Mouse (Mus musculus) layer of hippocampus, adult 2 months (tissue): ENCODE results near the gene Btbd9. TPM values are rescaled to one million over a fixed set of nuclear protein-coding genes. Genes with fewer than 3 reads are reported as not detected.
"Not testable (repeated sequence)": the region's sequence is repeated elsewhere in the genome, so short reads cannot be mapped to it uniquely, and the experiment has no call there.

Experiments used
- DNase-seq, 2 experiments: peaks; one replicate each; pipeline ENCODE4 v3.0.0; 2022; ENCODE audit warnings: low spot score in 2 of 2
- H3K27ac ChIP-seq: fragments of 200-600 bp; 2 replicates; pipeline ENCODE4 v1.8.1; 2022
- H3K4me3 ChIP-seq: fragments of 200-600 bp; 2 replicates; pipeline ENCODE4 v1.8.1; 2022; ENCODE audit warnings: mild to moderate bottlenecking
- CTCF ChIP-seq: fragments of 200-600 bp; conservative IDR thresholded peaks from 2 replicates; pipeline ENCODE4 v1.8.1; 2022; ENCODE audit warnings: antibody characterized with exemption, mild to moderate bottlenecking, moderate library complexity
- total RNA-seq, 2 experiments: library from RNA; stranded (reverse); gene quantifications; 2 replicates each; pipeline ENCODE4 v1.2.3; 2021

The Btbd9 gene
- total RNA-seq, 2 experiments from 2014 or later, result 168 to 187 TPM

DNA sequence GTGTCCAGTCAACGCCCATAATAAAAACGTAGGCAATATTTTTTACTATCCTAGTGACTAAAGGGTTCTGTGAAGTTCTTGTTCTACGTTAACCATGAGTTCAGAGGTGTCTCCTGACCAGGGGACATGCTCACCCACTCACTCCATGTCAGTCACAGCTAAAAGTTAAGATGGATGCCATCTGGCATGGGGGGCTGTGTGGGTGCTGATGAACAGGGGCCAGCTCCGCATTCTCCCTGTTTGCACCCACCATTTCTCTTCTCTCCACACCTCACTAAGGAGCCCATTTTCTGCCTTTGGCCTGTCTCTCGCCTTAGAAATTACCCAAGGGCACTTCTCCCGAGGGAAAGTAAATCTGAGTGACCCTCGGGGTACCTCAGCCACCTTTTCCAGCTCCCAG lies 63.8 kb downstream of the Btbd9 start:
- peak in 1 of 2 experiments; percentile 53 for DNase-seq
- Histone ChIP-seq H3K27ac (peak overlapping the region; percentile 78), H3K4me3 (no peak overlapping the region)
- TF ChIP-seq CTCF, result no peak

DNA sequence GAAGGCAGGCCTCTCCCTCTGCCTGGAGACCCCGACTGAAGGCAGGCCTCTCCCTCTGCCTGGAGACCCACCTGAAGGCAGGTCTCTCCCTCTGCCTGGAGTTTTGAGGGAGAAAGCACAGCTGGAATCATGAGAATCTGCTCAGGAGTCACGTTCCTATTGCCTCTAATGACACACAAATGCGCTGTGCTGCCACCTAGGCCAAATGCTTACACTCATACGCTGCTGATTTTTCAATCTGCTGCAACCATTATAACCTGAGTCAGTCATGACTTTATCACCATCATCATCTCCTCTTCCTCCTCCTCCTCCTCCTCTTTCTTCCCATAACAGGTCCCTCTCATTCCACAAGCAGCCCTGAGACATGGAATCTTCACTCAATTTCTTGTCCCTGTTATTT lies 64.3 kb downstream of the Btbd9 start:
- DNase-seq, result no peak
- TF ChIP-seq CTCF, result peak; percentile 36
- H3K27ac ChIP-seq, result peak overlapping the region; percentile 78
- H3K4me3 ChIP-seq, result no peak overlapping the region

DNA sequence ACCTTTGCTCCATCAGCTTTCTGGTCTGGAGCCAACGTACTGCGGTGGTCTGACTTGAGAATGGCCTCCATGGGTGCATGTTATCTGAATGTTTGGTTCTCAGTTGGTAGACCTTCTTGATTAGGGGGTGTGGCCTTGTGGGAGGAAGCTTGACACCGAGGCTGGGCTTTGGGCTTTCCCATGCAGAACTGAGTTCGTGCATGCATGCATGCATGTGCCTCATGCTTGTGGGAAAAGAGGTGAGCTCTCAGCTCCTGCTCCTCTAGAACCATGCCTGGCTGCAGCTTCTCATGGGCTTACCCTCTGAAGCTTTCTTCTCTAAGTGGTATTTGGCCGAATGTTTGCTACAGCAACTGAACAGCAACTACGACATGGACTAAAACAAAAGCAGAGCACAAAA lies 64.9 kb downstream of the Btbd9 start:
- Histone ChIP-seq H3K4me3 (no peak overlapping the region), H3K27ac (no peak overlapping the region; the same call in 1 of the 2 replicates)
- DNase-seq, result no peak
- no peak for TF ChIP-seq CTCF

DNA sequence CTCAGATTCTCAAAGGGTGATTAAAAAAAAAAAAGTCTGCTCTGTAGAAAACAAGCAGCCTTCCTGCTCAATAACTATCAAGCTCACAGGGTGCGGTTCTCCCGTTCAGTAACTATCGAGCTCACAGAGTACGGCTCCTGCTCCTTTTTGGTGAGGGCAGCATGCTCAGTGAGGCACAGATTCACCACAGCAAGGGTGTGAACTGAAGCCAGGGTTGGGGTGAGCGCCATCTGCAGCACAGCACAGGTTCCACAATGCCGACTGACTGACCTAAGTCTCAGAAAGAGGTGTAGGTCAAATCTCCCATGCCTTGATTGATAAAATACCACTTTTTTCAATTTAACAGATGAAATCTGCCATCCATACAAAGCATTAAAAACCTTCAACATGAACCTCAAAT lies 66.1 kb downstream of the Btbd9 start:
- H3K27ac ChIP-seq, result peak overlapping the region; percentile 56
- H3K4me3 ChIP-seq, result no peak overlapping the region
- peak; percentile 72 for TF ChIP-seq CTCF
- no peak for DNase-seq

DNA sequence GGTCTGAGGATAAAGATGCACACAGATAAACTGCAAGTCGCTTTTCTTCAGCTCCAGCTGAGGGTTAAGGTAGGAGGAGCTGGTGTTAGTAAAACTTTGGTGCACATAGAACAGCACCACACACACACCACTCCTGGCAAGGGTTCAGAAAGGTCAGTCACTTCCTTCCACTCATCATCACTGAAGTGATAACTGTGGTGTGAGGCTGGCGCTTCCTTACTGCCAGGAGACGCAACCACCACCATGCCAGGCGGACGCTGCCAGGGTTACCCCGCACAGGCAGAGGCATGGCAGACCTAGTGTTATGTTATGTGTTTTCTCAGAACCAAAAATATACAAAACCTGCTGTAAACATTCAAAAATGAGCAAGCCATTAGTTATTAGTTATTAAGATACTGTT lies 66.6 kb downstream of the Btbd9 start:
- no peak for DNase-seq
- TF ChIP-seq CTCF, result no peak
- Histone ChIP-seq H3K4me3 (no peak overlapping the region), H3K27ac (peak overlapping the region; percentile 56)

DNA sequence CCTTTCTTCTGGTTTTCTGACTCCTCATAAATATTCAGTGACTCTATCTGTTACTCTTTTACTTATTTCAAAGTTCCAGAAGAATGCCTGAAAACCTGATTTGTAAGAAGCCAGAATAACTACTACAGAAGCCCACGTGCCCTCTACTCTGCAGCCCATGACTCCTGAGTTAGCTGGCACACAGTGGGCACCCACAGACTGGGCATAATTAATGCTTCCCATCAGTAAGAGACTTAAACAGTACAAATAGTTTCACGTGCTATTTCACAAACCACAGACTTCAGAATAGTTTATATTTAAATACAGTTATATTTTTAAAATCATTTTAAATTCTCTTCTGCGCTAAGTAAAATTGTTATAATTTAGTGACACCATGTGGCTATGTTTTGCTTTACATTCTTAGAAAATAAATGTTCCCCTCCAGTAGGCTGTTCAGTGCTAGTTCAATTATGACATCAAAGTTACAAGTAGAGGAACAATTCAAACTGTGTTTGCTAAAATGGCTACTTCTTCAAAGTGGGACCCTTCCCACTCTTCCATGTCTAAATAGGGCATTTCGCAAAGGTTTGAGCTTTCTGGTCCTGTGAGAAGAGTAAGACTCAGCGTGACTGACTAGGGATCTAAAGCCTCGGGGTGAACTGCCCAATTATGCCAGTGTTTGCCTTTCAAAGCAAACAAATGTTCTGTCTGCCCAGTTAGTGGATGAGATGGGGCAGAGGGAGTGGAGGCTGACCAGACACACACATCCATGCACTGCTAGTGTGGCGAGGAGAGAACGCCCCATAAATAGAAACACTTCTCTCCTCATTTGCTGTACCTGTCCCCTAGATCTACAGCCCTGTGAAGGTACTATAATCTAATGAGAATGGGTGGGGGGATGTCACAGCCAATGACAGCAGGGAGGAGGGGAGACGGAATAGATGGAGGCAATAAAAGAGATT lies 68.4 kb downstream of the Btbd9 start:
- no peak for DNase-seq
- H3K27ac ChIP-seq, result peak overlapping the region; percentile 68
- peak; percentile 78 for TF ChIP-seq CTCF

DNA sequence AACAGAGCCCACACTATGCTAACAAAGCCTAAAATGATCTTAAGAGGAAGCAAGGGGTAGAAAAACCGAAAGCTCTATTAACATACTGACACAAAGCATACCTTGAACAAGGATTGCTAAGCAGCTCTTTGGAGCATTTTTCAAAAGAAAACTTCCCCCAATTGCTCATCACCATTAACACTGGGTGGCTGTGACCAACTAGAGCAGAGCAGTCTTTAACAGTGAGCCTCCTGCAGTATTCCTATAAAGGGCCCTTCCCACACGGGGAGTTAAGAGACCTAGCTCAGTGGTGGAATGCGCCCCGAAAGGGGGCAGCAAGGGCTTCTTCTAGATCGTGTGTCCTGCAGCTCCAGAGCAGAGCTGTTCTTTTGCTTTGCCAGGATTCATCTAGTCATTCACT lies 69.4 kb downstream of the Btbd9 start:
- TF ChIP-seq CTCF, result peak; percentile 33
- Histone ChIP-seq H3K27ac (peak overlapping the region; percentile 68), H3K4me3 (no peak overlapping the region)
- DNase-seq, result peak in 1 of 2 experiments; percentile 11

More for the DNA sequence above, 68.4 kb downstream of the Btbd9 start:
- no peak overlapping the region for H3K4me3 ChIP-seq

DNA sequence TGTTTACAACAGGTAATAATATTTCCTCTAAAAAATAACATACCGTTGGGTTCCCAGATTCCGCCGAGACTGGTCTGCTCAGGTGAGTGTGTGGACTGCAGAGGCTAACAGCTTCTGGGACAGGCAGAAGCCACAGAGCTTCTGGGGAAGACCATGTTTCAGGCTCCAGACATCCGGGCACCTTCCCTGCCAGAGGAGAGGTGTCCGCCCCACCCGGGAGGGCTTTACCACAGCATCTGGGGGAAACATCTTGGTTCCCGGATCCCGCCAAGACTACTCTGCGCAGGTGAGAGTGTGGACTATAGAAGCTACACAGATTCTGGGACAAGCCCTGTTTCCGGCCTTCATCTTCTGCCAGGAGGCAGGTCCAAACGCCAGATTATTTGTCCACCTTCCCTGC lies 76.7 kb downstream of the Btbd9 start:
- peak overlapping the region; percentile 79 for H3K27ac ChIP-seq
- H3K4me3 ChIP-seq, DNase-seq: not testable (repeated sequence)

DNA sequence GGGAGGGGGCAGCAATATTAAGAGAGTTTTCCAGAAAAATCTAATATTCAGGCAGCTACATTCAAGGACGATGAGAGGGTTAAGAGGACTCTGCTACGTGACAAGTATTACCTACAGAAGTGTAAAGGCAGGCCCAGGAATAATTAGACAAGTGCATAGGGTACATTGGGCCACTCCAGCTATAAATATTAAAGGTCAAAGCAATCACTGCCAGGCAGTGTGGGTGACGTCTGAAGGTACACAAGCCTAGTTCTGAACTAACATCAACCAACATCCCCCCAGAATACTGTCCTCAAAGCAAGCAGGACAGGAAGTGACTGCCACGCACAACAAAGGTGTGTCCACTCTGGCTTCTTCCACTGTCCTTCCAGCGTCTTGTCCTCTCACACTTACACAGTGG lies 77.5 kb downstream of the Btbd9 start:
- DNase-seq, result no peak
- Histone ChIP-seq H3K27ac (peak overlapping the region; percentile 79), H3K4me3 (no peak overlapping the region)
- no peak for TF ChIP-seq CTCF

DNA sequence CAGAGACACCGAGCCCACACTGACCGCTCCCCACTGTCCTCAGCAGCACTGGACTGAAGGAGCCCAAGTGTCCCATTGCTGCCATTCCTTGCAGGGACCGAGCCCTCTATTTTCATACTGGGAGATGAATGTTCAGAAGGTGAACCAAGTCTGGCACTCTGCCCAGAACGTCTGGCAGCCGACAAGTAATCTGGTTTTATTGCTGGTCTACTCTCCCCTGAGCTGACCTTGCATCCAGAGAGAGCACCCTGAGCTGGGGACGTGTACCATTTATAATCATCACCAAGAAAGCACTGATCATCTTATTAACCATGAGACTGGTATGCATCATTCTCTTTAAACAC lies 77.9 kb downstream of the Btbd9 start:
- no peak for TF ChIP-seq CTCF
- DNase-seq, result no peak
- peak overlapping the region; percentile 79 for H3K27ac ChIP-seq

DNA sequence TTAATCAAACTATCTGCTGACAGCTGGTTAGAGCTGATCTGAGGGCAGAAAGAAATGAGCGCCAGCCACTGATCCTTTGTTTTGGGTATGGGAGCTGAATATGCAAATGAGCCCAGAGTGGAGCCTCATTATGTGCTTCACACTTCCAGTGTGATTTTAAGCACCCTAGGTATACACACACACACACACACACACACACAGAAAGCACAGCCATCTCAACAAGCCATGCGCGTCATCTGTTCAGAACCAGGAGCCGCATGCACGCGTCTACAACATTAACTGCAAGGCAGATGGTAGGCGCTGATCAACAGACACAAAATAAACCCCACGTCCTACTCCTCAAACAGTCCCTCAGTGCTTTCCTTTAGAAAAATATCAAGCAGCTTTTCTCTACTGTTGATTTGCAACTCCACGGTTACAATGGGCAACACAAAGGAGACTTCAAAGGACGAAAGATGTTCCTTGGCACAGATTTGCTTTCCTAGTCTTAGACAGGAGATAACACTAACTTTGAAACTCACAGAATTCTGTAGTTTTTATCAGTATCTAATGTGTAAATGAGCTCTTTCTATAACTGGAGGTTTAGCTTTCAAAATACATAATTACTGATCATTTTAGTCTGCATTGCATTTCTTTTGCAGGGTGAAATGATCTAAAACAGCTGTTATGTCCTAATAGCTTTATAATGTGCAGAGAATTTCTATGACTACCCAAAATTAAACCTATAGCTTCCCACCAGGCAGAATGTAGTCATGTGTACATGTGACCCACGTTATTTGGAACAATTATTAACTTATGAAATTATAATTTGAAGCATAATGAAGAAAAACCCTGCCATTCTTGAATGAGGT lies 78.5 kb downstream of the Btbd9 start:
- Histone ChIP-seq H3K4me3 (peak overlapping the region; percentile 1; the same call in 1 of the 2 replicates), H3K27ac (peak overlapping the region; percentile 79)
- DNase-seq, result peak; percentile 76 to 91
- TF ChIP-seq CTCF, result no peak

More for the DNA sequence above, 77.9 kb downstream of the Btbd9 start:
- H3K4me3 ChIP-seq, result no peak overlapping the region

DNA sequence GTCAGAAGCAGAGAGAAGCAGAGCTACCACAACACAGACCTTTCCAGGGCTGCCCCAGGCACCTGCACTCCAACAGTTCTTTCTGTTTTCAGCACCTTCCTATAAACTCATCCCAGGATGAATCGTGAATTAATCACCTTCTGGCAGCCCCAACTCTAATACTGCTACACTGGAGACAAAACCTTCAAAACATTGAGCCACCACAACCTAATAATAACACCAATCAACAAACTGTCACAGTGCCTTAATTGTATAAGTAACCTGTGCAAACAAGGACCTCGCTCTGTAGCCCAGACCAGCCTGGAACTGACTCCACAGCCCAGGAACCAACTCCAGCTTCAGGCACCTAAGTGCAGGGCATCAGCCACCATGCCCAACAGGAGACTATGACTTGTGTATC lies 80.7 kb downstream of the Btbd9 start:
- H3K27ac ChIP-seq, result peak overlapping the region; percentile 36; the same call in 1 of the 2 replicates
- no peak overlapping the region for H3K4me3 ChIP-seq
- no peak for TF ChIP-seq CTCF
- DNase-seq, result no peak

DNA sequence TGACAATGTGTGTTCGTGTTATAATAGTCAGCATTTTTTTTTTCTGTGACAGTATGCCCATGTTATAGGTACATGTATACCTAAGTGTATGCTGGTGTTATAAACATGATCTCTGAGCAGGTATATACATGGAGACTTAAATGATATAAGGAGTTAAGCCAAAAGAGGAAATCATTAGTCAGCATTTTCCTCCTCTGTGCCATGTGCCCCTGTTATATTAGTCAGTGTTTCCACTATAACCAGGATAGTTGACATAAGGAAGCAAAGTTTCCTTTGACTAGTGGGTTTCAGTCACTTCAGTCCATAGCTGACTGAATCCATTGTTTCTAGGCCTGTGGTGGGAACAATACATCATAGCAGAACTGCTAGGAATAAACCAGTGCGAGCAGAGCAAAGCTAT lies 81.1 kb downstream of the Btbd9 start:
- DNase-seq, result no peak
- peak overlapping the region; percentile 36; the same call in 1 of the 2 replicates for H3K27ac ChIP-seq
- TF ChIP-seq CTCF, result no peak
- H3K4me3 ChIP-seq, result no peak overlapping the region
